Mouse (Mus musculus): ENCODE results near the gene Flii.

- TF ChIP-seq GATA1 (IDR thresholded peaks at IDR 0.05; ENCODE audit: borderline replicate concordance, low read length) (no peak), FLI1 (IDR thresholded peaks at IDR 0.05; ENCODE audit: low read length) (no peak)
Measured at GRCm38 (mm10) chr11:60772161-60772560, 45.1 kb upstream of the Flii start.

All from megakaryocyte, embryonic 14.5 days (primary cell).